Mouse (Mus musculus) retina, embryonic 14.5 days (tissue): ENCODE measurements around the gene Nrsn2.
A peak's percentile ranks its signal among the peaks of the same experiment; 100 is the strongest.
"Not testable (repeated sequence)": the region's sequence is repeated elsewhere in the genome, so short reads cannot be mapped to it uniquely, and the experiment has no call there.

ENCODE experiments used
- DNase-seq: peaks from one replicate; pipeline ENCODE4 v3.0.0-alpha.2; 2015; ENCODE audit warnings: low spot score

The Nrsn2 gene

GRCm38 (mm10) chr2:152384191-152384590, 7.8 kb upstream of the Nrsn2 start:
- no peak for DNase-seq

GRCm38 (mm10) chr2:152375652-152376344, 640 bp downstream of the Nrsn2 start:
- DNase-seq, result peak; percentile 80

GRCm38 (mm10) chr2:152373547-152373946, 2.9 kb downstream of the Nrsn2 start:
- no peak for DNase-seq

DNA sequence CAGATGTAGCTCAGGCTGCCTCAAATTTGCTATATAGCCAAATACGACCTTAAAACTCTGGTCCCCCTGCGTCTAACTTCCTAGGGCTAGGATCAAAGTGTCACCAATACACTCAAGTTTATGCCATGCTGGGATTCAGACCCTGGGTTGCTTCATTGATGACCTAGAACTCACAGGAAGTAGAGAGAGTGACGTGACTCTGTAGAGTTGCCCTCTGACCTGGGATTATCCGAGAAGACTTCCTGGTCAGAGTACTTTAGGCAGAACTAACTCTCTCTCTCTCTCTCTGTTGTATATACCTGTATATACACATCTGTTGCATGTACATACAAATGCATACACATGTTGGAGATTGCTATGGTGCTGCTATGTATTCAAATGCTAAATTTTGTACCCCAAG, 3.8 kb downstream of the Nrsn2 start:
- DNase-seq, result no peak

- DNase-seq, result no peak
Measured at GRCm38 (mm10) chr2:152372104-152372503, 4.3 kb downstream of the Nrsn2 start.

- DNase-seq, result peak; percentile 86
Measured at GRCm38 (mm10) chr2:152368532-152369140, 7.8 kb downstream of the Nrsn2 start.

DNA sequence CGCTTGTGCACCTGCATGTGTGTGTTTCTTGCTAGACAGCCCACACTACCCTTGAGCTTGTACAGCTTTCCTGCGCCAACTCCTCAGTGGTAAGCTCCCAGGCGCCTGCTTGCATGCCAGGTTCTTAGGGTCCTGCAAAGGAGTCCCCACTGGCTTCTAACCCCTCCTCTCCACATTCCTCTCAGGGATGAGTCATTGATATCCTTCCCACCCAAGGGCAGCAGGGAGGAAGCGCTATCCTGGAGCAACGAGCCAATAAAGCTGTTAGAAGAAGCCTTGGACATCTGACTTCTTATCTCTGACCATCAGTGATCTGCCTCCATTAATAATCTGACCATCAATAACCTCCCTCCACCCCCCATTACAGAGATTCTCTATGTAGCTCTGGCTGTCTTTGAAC, 8.5 kb downstream of the Nrsn2 start:
- DNase-seq, result no peak

DNA sequence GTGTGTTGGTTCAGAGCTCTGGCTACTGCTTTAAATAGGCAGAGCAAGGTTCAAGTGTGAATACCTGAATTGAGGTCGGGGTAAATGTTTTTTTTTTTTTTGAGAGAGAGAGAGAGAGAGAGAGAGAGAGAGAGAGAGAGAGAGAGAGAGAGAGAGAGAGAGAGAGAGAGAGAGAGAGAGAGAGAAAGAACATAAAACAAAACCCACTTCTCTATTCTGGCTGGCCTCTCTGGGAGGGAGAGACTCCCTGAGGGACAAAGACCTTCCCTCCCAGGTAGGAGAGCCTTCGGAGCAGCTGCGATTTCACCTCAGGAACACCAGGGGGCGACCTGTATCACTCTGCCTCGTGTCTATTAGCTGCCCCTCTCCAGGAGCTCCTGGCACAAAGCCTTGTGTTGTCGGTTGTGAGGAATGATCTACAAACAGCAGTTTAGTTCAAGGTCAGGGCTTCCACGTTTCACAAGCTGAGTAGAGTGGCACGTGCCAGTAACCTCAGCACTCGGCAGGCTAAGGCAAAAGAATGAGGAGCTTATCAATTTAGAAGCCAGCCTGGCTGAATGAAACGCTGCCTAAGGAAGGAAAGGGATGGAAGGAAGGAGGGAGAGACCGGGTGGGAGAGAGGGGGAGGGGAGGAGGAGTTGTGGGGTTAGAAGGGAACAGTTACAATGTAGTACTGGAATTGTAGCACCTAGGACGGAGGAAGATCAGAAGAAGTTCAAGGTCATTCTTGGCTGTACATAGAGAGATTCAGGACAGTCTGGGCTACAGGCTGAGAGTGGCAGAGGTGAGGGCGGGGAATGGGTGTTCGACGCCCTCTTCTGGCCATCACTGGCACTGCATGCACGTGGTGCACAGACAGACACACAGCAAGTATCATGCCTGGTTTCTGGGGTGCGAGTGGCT, 12.9 kb downstream of the Nrsn2 start:
- peak; percentile 88 for DNase-seq

- no peak for DNase-seq
Measured at GRCm38 (mm10) chr2:152361193-152361592, 15.2 kb downstream of the Nrsn2 start.

DNA sequence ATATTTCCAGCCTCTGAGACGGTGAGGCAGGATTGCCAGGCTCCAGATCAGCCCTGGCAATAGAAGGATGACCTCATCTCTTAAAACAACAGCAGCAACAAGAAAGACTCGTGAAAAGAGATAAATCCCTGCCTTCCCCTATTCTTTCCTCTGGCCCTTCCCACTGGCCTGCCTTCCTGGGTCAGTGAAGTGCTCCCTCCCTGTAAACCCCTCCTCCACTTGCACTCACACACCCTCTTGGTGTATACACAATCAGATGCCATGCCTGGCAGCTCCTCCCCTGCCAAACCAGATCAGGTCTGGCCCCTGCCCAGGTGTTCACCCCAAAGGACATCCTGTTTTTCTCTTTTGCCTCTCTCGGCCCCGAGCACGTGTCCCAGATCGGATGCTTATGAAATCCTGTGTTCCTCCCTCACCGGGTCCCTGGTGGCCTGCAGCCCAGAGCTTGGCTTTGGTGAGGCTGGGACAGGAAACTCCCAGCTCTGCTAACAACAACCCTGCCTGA, 16.1 kb downstream of the Nrsn2 start:
- DNase-seq, result no peak

GRCm38 (mm10) chr2:152359616-152360015, 16.8 kb downstream of the Nrsn2 start:
- no peak for DNase-seq

GRCm38 (mm10) chr2:152358977-152359376, 17.5 kb downstream of the Nrsn2 start:
- DNase-seq, result not testable (repeated sequence)

GRCm38 (mm10) chr2:152357254-152357653, 19.2 kb downstream of the Nrsn2 start:
- no peak for DNase-seq

GRCm38 (mm10) chr2:152349842-152350540, 26.4 kb downstream of the Nrsn2 start:
- no peak for DNase-seq

GRCm38 (mm10) chr2:152349205-152349604, 27.2 kb downstream of the Nrsn2 start:
- DNase-seq, result no peak

DNA sequence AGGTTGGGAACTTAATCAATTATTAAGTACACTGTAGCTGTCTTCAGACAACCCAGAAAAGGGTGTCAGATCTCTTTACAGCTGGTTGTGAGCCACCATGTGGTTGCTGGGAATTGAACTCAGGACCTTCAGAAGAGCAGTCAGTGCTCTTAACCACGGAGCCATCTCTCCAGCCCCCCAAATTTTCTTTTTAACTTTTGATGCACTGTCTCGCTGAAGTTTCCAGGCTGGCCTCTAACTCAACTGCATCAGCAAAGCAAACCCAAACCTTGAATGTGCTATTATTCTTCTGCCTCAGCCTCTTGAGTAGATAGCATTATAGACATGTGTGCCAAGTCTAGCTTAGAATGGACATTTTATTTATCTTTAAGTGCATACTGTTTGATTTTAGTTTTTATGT, 28.7 kb downstream of the Nrsn2 start:
- DNase-seq, result no peak

DNA sequence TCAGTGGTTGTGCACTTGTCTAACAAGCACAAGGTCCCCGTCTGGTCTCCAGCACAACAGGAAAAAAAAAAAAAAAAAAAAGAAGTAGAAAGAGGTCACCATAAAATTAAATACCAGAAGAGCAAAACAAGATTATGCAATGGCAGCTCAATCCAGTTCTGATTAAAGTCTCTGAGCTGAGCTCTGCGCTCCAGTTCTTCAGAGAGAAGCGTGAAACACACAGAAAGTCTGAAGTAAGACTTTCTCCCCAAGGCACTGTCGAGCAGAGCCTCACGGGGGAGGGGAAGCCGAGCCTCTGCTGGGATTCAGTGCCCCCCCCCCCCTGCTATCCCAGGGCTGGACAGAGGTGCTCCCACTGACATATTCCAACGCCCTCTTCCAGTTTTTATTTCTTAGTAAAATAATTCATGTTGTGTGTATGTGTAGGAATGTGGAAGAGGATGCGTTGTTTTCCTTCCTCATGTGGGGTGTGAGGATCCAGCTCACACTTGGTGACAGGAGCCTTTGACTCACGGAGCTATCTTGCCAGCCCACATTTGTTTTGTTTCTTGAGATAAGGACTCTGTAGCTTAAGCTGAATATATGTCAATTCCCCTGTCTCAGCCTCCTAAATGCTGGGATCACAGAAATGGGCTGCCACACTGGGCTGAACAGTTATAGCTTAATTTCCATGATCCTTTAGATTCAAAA, 29.5 kb downstream of the Nrsn2 start:
- no peak for DNase-seq

DNA sequence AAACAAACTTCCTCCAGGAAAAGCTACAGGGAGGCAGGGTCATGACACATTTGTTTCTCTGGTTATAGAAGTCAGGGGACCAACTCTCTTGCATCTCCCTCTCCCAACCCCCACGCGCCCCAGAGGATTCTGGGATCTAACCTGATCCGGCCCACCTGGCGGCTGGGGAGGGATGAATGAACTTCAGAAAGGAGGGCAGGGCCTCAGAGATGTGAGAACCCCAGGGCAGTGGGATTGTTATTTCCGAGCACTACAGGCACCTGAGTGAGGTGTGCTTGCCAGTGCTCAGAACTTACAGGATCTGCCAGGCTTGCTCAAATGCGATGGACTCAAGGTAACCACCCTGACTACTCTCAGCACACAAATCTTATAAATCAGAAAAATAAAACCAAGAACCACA, 31.0 kb downstream of the Nrsn2 start:
- no peak for DNase-seq

DNA sequence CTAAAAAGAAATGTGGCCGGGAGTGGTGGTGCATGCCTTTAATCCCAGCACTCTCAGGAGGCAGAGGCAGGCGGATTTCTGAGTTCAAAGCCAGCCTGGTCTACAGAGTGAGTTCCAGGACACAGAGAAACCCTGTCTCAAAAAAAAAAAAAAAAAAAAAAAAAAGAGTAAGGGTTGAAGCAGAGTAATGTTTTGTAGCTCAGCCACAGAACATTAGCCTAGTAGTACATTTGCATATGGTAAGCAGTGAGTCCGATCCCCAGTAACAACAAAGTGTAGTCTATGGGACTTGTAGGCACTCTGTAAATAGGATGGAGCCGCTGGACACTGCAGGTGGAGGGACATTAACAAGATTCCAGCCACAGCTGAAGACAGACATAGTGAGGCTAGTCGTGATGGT, 31.5 kb downstream of the Nrsn2 start:
- DNase-seq, result no peak

DNA sequence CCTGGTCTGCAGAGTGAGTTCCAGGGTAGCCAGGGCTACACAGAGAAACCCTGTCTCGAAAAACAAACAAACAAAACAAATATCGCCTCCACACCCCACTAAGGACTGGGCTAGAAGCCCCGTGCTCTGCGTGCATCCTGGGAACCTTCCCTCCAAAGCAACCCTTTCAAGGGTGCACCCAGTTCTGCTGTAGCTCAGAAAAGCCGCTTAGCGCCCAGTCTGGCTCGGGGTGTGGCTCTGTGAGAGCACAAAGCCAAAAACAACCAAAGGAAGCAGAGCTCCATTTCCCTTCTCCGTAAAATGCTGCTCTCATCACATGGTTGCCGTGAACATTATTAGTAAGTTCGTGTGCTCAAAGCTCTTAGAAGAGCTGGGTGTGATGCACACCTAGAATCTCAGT, 32.1 kb downstream of the Nrsn2 start:
- DNase-seq, result peak; percentile 16
